Mouse (Mus musculus) lung, adult 2 months (tissue): ENCODE measurements around the gene Tusc2.

Experiments used
- CTCF ChIP-seq: fragments of 200-500 bp; IDR thresholded peaks from 2 replicates; pipeline ENCODE4 v1.5.1; 2011; ENCODE audit warnings: mild to moderate bottlenecking, low read length, control low read depth; ENCODE audit not compliant: insufficient read depth
- POLR2A ChIP-seq: fragments of 200-500 bp; IDR thresholded peaks from 2 replicates; pipeline ENCODE4 v1.6.1; 2011; ENCODE audit warnings: low read depth, mild to moderate bottlenecking, control low read depth, low read length, borderline replicate concordance; ENCODE audit errors: extremely low read depth

DNA sequence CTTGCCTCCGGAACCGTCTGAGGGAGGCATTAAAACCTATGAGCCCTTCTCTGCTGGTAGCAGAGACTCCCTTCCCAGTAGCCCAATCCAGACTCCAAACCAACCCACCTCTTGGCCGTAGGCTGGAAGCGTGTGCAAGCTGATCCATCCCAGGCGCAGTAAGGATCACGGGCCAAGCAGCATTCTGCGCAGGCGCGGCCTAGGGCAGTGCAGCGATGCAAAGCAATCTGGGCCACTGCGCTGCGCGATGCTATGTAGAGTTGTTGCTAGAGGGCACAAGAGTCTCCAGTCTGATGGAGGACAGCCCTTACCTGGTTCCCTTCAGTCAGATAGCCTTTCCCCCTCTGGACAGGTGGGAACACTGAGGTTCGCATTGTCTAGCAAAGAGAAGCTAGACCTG is 36.8 kb downstream of the Tusc2 start:
- TF ChIP-seq POLR2A (no peak), CTCF (no peak)
